Mouse (Mus musculus): Measurements from ENCODE around the gene Gm9844. TPM values are rescaled to one million over a fixed set of nuclear protein-coding genes. Genes with fewer than 3 reads are reported as not detected.

The Gm9844 gene
- polyA plus RNA-seq, 1 experiment from 2014 or later, result 6.8 TPM

- Histone ChIP-seq H3K27ac (peak overlapping the region; percentile 85), H3K36me3 (ENCODE audit: inconsistent target) (no peaks in the 10 kb centered on the region), H3K79me2 (ENCODE audit: inconsistent target) (no peaks in the 10 kb centered on the region; the same call in 1 of the 2 replicates), H3K4me3 (ENCODE audit: inconsistent target) (no peak overlapping the region)
- WGBS (ENCODE audit: missing documents), result 62% methylated on average over 8 of the region's 8 CpGs
These were observed 9.3 kb upstream of the Gm9844 start for GRCm38 (mm10) chr7:24852557-24853232.

GRCm38 (mm10) chr7:24853233-24853563 is 8.8 kb upstream of the Gm9844 start:
- H3K79me2 ChIP-seq (ENCODE audit: inconsistent target), result no peaks in the 10 kb centered on the region; the same call in 1 of the 2 replicates
- no peaks in the 10 kb centered on the region for H3K36me3 ChIP-seq (ENCODE audit: inconsistent target)
- H3K27ac ChIP-seq, result peak overlapping the region; percentile 85
- no peak overlapping the region for H3K4me3 ChIP-seq (ENCODE audit: inconsistent target)

DNA sequence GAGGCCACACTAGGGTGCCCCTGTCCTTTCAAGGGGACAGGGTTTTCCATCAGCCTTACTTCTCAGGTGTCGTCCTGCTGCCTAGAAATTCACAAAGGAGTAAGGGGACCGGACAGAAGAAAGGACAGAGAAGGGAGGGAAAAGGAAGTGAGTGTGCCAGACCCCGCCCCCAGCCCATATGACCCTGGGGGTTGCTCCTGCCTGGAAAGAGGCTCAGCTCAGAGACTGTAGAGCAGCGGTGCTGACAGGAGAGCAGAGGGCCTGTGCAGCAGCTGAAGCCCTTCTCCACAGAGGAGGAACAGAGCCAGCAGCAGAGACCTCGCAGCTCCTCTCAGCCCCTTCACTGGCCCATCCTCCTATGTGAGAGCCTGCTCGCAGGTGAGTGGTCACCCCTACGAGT is 8.3 kb upstream of the Gm9844 start:
- no peaks in the 10 kb centered on the region; the same call in 1 of the 2 replicates for H3K79me2 ChIP-seq (ENCODE audit: inconsistent target)
- no peaks in the 10 kb centered on the region for H3K36me3 ChIP-seq (ENCODE audit: inconsistent target)
- peak overlapping the region; percentile 14; the same call in 1 of the 2 replicates for H3K4me3 ChIP-seq (ENCODE audit: inconsistent target)
- 65% methylated on average over 6 of the region's 7 CpGs for WGBS (ENCODE audit: missing documents)
- H3K27ac ChIP-seq, result peak overlapping the region; percentile 85

- WGBS (ENCODE audit: missing documents), result 28% methylated on average over 6 of the region's 6 CpGs
- Histone ChIP-seq H3K36me3 (ENCODE audit: inconsistent target) (no peaks in the 10 kb centered on the region), H3K4me3 (ENCODE audit: inconsistent target) (no peak overlapping the region), H3K79me2 (ENCODE audit: inconsistent target) (no peaks in the 10 kb centered on the region; the same call in 1 of the 2 replicates), H3K27ac (peak overlapping the region; percentile 40)
These were observed 5.4 kb upstream of the Gm9844 start for GRCm38 (mm10) chr7:24856460-24857120.

DNA sequence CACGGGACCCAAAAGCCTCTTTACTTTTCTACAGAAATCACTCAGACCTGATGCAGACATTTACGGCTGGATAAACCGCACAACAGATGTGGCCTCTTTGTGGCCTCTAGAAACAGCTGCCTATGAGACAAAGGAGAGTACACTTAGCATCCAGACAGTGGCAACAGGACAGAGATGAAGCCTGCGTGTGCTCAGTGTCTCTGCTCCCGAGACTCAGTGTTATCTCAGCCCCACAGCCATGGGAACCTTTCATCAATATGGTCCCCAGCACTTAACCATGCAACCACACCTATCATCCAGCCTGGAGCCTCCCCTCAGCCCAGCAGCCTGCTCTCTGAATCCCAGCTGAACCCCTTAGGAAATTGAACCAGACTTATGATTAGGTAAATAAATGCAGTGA is 2.8 kb upstream of the Gm9844 start:
- Histone ChIP-seq H3K79me2 (ENCODE audit: inconsistent target) (no peaks in the 10 kb centered on the region; the same call in 1 of the 2 replicates), H3K4me3 (ENCODE audit: inconsistent target) (no peak overlapping the region), H3K27ac (no peak overlapping the region), H3K36me3 (ENCODE audit: inconsistent target) (no peaks in the 10 kb centered on the region)
- WGBS (ENCODE audit: missing documents), result 88% methylated on average over 5 of the region's 5 CpGs

- Histone ChIP-seq H3K27ac (no peak overlapping the region), H3K79me2 (ENCODE audit: inconsistent target) (no peaks in the 10 kb centered on the region), H3K36me3 (ENCODE audit: inconsistent target) (no peaks in the 10 kb centered on the region), H3K4me3 (ENCODE audit: inconsistent target) (no peak overlapping the region)
- WGBS (ENCODE audit: missing documents), result 34% methylated on average over 4 of the region's 4 CpGs
These were observed 840 bp downstream of the Gm9844 start for GRCm38 (mm10) chr7:24862853-24863252.

GRCm38 (mm10) chr7:24864156-24864555 is 2.1 kb downstream of the Gm9844 start:
- no peaks in the 10 kb centered on the region for H3K36me3 ChIP-seq (ENCODE audit: inconsistent target)
- H3K27ac ChIP-seq, result no peak overlapping the region
- WGBS (ENCODE audit: missing documents), result 48% methylated on average over 6 of the region's 6 CpGs
- no peaks in the 10 kb centered on the region for H3K79me2 ChIP-seq (ENCODE audit: inconsistent target)
- no peak overlapping the region for H3K4me3 ChIP-seq (ENCODE audit: inconsistent target)

DNA sequence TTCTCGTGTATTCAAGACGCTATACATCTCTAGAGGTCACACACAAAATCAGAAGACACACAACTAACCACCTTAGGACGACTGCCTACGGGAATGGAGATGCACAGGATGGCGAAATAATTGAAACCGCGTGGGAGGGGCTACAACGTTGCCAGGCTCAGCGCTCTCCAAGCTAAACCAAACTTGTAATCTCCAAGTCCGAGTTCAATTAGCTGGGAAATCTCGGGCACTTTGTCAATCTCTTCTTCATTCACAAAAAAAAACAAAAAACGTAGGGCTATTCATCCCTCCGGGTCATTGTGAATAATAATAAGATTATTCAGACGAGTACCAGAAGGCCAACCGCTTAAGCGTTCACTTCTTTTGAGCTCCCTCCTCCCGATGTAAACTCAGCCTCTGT is 7.1 kb downstream of the Gm9844 start:
- WGBS (ENCODE audit: missing documents), result 84% methylated on average over 17 of the region's 17 CpGs
- H3K36me3 ChIP-seq (ENCODE audit: inconsistent target), result no peaks in the 10 kb centered on the region
- no peaks in the 10 kb centered on the region for H3K79me2 ChIP-seq (ENCODE audit: inconsistent target)
- no peak overlapping the region for H3K4me3 ChIP-seq (ENCODE audit: inconsistent target)
- H3K27ac ChIP-seq, result no peak overlapping the region

DNA sequence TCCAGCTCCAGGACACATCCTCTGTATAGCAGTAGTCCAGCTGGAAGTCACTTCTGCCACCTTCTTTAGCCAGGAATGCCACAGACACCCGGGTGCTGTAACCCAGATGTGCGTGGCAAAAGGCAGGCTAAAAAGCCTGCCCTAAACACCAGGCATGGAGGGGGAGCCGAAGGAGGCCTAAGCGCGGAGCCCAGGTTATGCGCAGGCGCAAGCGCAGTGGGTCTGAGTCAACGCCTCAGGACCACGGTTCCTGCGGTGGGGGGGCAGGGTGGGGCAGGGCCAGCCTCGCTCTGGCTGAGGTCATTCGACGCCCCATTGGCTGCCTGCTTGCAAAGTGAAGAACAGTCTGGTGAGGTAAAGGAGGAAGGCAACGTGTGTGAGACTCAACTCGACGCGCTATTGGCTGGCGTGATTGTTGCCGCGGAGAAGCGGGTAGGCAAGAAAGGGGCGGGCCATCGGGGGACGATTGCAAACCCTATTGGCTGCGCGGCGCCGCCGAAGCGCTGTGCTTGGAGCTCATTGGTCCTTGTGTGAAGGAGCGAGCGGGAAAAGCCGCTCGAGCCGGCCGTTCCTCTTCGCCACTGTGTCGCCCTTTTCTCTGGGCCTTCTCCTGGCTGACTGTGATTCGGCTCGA is 7.6 kb downstream of the Gm9844 start, which contains the start of the genes Lypd4 and Dmrtc2:
Lypd4 (minus strand) TSS at position 410 of the 634 bp plus-strand sequence.
Dmrtc2 (plus strand) TSS at position 526 of the 634 bp plus-strand sequence.
- H3K27ac ChIP-seq, result no peak within 1 kb of the TSS
- H3K36me3 ChIP-seq (ENCODE audit: inconsistent target), result no peaks in the 10 kb centered on the region
- H3K4me3 ChIP-seq (ENCODE audit: inconsistent target), result no peak within 1 kb of the TSS
- WGBS (ENCODE audit: missing documents), result 73% methylated on average over 24 of the region's 41 CpGs
- no peaks in the 10 kb centered on the region for H3K79me2 ChIP-seq (ENCODE audit: inconsistent target)

DNA sequence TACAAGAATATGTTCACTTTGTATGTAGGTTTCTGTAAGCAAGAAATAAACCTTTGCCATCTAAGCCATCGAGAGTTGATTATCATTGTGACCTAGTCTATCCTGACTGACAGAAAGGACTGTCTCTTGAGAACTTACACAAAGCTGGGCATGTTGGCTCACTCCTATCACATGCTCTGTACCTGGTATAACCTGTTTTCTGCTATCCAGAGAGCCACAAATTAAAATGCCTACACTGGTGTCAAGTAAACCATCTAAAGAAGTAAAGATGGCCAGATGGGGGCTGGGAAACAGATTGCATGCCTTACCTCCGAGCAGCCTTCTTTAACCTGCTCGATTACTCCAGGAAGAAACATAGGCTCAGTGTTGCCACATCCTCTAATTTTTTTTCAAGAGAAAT is 15.6 kb downstream of the Gm9844 start:
- no peak overlapping the region for H3K27ac ChIP-seq
- no peaks in the 10 kb centered on the region for H3K36me3 ChIP-seq (ENCODE audit: inconsistent target)
- H3K4me3 ChIP-seq (ENCODE audit: inconsistent target), result no peak overlapping the region
- 51% methylated on average over 3 of the region's 3 CpGs for WGBS (ENCODE audit: missing documents)
- no peaks in the 10 kb centered on the region for H3K79me2 ChIP-seq (ENCODE audit: inconsistent target)

GRCm38 (mm10) chr7:24879620-24880019 is 17.6 kb downstream of the Gm9844 start:
- Histone ChIP-seq H3K27ac (no peak overlapping the region), H3K79me2 (ENCODE audit: inconsistent target) (no peaks in the 10 kb centered on the region), H3K4me3 (ENCODE audit: inconsistent target) (no peak overlapping the region), H3K36me3 (ENCODE audit: inconsistent target) (no peaks in the 10 kb centered on the region)
- WGBS (ENCODE audit: missing documents), result 100% methylated on average over 2 of the region's 2 CpGs

DNA sequence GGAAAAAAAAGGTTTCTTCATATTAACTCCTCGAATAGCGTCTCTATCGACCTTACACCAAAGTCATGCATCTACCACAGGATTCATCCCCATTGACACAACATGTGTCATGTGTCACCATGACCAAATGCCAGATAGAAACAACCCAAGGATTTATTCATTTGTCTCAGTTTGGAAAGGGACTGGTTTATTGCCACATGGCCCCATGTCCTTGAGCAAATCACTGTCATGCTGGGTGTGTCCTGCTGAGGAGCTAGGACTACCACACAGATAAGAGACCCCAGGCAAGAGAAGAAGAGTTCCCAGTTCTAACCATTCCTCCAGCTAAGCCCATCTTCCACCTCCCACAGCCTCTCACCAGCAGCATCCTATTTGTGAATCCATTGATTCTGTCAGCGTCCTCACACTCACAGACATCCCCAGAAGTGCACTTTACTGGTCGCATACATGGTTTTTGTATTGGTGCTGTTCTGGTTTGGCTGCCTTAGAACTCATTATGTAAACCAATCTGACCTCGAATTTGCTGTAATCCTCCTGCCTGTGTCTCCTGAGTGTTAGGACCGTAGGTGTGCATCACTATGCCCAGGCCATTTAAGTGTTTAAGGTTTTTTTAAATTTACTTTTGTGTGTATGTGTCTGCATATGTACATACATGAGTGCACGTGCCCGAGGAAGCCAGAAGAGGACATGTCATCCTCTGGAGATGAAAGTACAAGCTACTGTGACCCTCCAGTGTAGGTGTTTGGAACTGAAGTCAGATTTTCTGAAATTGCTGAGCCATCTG is 20.6 kb downstream of the Gm9844 start:
- H3K36me3 ChIP-seq (ENCODE audit: inconsistent target), result peaks cover 14% of the 10 kb centered on the region; the same call in 1 of the 2 replicates
- H3K27ac ChIP-seq, result no peak overlapping the region
- no peak overlapping the region for H3K4me3 ChIP-seq (ENCODE audit: inconsistent target)
- WGBS (ENCODE audit: missing documents), result 96% methylated on average over 9 of the region's 9 CpGs
- H3K79me2 ChIP-seq (ENCODE audit: inconsistent target), result peaks cover 29% of the 10 kb centered on the region

GRCm38 (mm10) chr7:24883896-24884692 is 22.1 kb downstream of the Gm9844 start, which contains the start of gene Rps19:
TSS of gene Rps19 (plus strand) at chr7:24884371.
- H3K79me2 ChIP-seq (ENCODE audit: inconsistent target), result peaks cover 35% of the 10 kb centered on the region
- peak within 1 kb of the TSS; percentile 84 for H3K4me3 ChIP-seq (ENCODE audit: inconsistent target)
- under 1% methylated on average over 56 of the region's 57 CpGs for WGBS (ENCODE audit: missing documents)
- H3K36me3 ChIP-seq (ENCODE audit: inconsistent target), result peaks cover 29% of the 10 kb centered on the region
- H3K27ac ChIP-seq, result peak within 1 kb of the TSS; percentile 92
